Mouse (Mus musculus) erythroblast, embryonic 14.5 days (primary cell): ENCODE results near the gene Mycbpap.

Source experiments
- GATA1 ChIP-seq: IDR thresholded peaks from 2 replicates; pipeline ENCODE4 v1.6.1; 2012; ENCODE audit warnings: low read length, inconsistent platforms, mixed read lengths
- TAL1 ChIP-seq: IDR thresholded peaks from 3 replicates; pipeline ENCODE4 v1.6.1; 2012; ENCODE audit warnings: low read length, inconsistent platforms, mixed read lengths

DNA sequence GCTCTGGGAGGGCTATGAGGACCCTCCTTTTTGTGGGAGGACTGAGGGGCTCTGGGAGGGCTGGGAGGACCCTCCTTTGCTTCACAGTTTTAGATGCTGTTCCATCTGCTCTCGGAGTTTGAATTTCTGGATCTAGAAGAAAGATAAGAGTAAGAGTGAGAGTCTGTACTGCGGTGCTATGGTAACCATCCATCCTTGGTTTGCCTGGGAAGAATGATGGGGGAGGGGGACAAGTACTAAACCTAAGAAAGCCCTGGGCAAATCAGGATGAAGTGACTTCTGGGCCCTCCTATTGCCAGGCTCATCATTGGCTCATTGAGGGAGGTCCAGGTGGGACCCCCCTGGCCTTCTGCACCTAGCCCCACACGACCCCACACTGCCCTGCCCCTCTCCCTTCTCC is 36.7 kb upstream of the Mycbpap start:
- no peak for TF ChIP-seq GATA1
- no peak for TF ChIP-seq TAL1
